Mouse (Mus musculus): ENCODE measurements at regions not wholly inside any gene's neighbourhood (a gene's known extent, or its start where the extent isn't known, plus 50 kb on each side); places are given as distances from the start of the nearest gene placed in this dataset.

GRCm38 (mm10) chr13:6060229-6060845, 199.1 kb downstream of the Klf6 start:
- ATAC-seq (ENCODE audit: insufficient number of reproducible peaks, low FRiP score, low TSS enrichment, low read depth): no peak
- no peaks in the 10 kb centered on the region for H3K36me3 ChIP-seq
- H3K27ac ChIP-seq (replicated peaks): peak overlapping the region; percentile 48; the same call in 1 of the 2 replicates

GRCm38 (mm10) chr13:6062305-6062704, 201.0 kb downstream of the Klf6 start:
- Histone ChIP-seq H3K36me3 (no peaks in the 10 kb centered on the region), H3K27ac (replicated peaks) (no peak overlapping the region), H3K9me3 (replicated peaks) (no peaks in the 10 kb centered on the region), H3K4me3 (replicated peaks) (no peak overlapping the region), H3K9ac (no peak overlapping the region), H3K27me3 (no peaks in the 10 kb centered on the region), H3K4me2 (replicated peaks) (no peak overlapping the region), H3K4me1 (peaks cover 12% of the 10 kb centered on the region)
- 78% methylated on average over 4 of the region's 4 CpGs for WGBS
- no peak for ATAC-seq (ENCODE audit: insufficient number of reproducible peaks, low FRiP score, low TSS enrichment, low read depth)

More at GRCm38 (mm10) chr13:6060229-6060845, 199.1 kb downstream of the Klf6 start:
- Histone ChIP-seq H3K4me2 (replicated peaks) (peak overlapping the region; percentile 18; the same call in 1 of the 2 replicates), H3K4me1 (peaks cover 12% of the 10 kb centered on the region), H3K9me3 (replicated peaks) (no peaks in the 10 kb centered on the region), H3K27me3 (no peaks in the 10 kb centered on the region), H3K9ac (no peak overlapping the region), H3K4me3 (replicated peaks) (no peak overlapping the region)
- WGBS: 18% methylated on average over 8 of the region's 8 CpGs

GRCm38 (mm10) chr13:6062729-6063386, 201.6 kb downstream of the Klf6 start:
- Histone ChIP-seq H3K36me3 (no peaks in the 10 kb centered on the region), H3K4me1 (peaks cover 12% of the 10 kb centered on the region), H3K27me3 (no peaks in the 10 kb centered on the region), H3K4me2 (replicated peaks) (no peak overlapping the region), H3K4me3 (replicated peaks) (no peak overlapping the region), H3K9me3 (replicated peaks) (no peaks in the 10 kb centered on the region), H3K27ac (replicated peaks) (no peak overlapping the region), H3K9ac (no peak overlapping the region)
- ATAC-seq (ENCODE audit: insufficient number of reproducible peaks, low FRiP score, low TSS enrichment, low read depth): no peak
- 74% methylated on average over 3 of the region's 3 CpGs for WGBS

GRCm38 (mm10) chr13:6076978-6077825, 215.9 kb downstream of the Klf6 start:
- H3K36me3 ChIP-seq: no peaks in the 10 kb centered on the region
- no peak overlapping the region for H3K9ac ChIP-seq
- WGBS: 66% methylated on average over 4 of the region's 4 CpGs
- no peak for ATAC-seq (ENCODE audit: insufficient number of reproducible peaks, low FRiP score, low TSS enrichment, low read depth)
- no peak overlapping the region for H3K27ac ChIP-seq (replicated peaks)
- no peaks in the 10 kb centered on the region for H3K9me3 ChIP-seq (replicated peaks)
- H3K4me1 ChIP-seq: no peaks in the 10 kb centered on the region
- no peak overlapping the region for H3K4me2 ChIP-seq (replicated peaks)
- H3K27me3 ChIP-seq: no peaks in the 10 kb centered on the region
- no peak overlapping the region for H3K4me3 ChIP-seq (replicated peaks)

- Histone ChIP-seq H3K27me3 (no peaks in the 10 kb centered on the region), H3K36me3 (no peaks in the 10 kb centered on the region), H3K27ac (replicated peaks) (no peak overlapping the region), H3K9ac (no peak overlapping the region), H3K4me2 (replicated peaks) (no peak overlapping the region), H3K4me3 (replicated peaks) (no peak overlapping the region), H3K4me1 (no peaks in the 10 kb centered on the region), H3K9me3 (replicated peaks) (no peaks in the 10 kb centered on the region)
- 66% methylated on average over 2 of the region's 2 CpGs for WGBS
- ATAC-seq (ENCODE audit: insufficient number of reproducible peaks, low FRiP score, low TSS enrichment, low read depth): no peak
Measured at GRCm38 (mm10) chr13:6085891-6086290, 224.6 kb downstream of the Klf6 start.

- H3K4me2 ChIP-seq (replicated peaks): no peak overlapping the region
- H3K9me3 ChIP-seq (replicated peaks): no peaks in the 10 kb centered on the region
- no peaks in the 10 kb centered on the region for H3K27me3 ChIP-seq
- 78% methylated on average over 7 of the region's 7 CpGs for WGBS
- no peak for ATAC-seq (ENCODE audit: insufficient number of reproducible peaks, low FRiP score, low TSS enrichment, low read depth)
- H3K27ac ChIP-seq (replicated peaks): no peak overlapping the region
- no peaks in the 10 kb centered on the region for H3K36me3 ChIP-seq
- H3K4me1 ChIP-seq: no peaks in the 10 kb centered on the region
- H3K4me3 ChIP-seq (replicated peaks): no peak overlapping the region
- H3K9ac ChIP-seq: no peak overlapping the region
Measured at GRCm38 (mm10) chr13:6109018-6109657, 247.9 kb downstream of the Klf6 start.

- Histone ChIP-seq H3K4me1 (no peaks in the 10 kb centered on the region), H3K9ac (no peak overlapping the region), H3K27ac (replicated peaks) (no peak overlapping the region), H3K27me3 (no peaks in the 10 kb centered on the region), H3K4me3 (replicated peaks) (no peak overlapping the region), H3K36me3 (no peaks in the 10 kb centered on the region), H3K9me3 (replicated peaks) (no peaks in the 10 kb centered on the region), H3K4me2 (replicated peaks) (no peak overlapping the region)
- 93% methylated on average over 1 of the region's 1 CpGs for WGBS
- no peak for ATAC-seq (ENCODE audit: insufficient number of reproducible peaks, low FRiP score, low TSS enrichment, low read depth)
Measured at GRCm38 (mm10) chr13:6119703-6120102, 258.4 kb downstream of the Klf6 start.

GRCm38 (mm10) chr13:6127311-6127710, 266.0 kb downstream of the Klf6 start:
- no peak overlapping the region for H3K4me2 ChIP-seq (replicated peaks)
- H3K4me1 ChIP-seq: no peaks in the 10 kb centered on the region
- no peaks in the 10 kb centered on the region for H3K27me3 ChIP-seq
- no peak overlapping the region for H3K9ac ChIP-seq
- H3K27ac ChIP-seq (replicated peaks): no peak overlapping the region
- no peaks in the 10 kb centered on the region for H3K36me3 ChIP-seq
- H3K9me3 ChIP-seq (replicated peaks): no peaks in the 10 kb centered on the region
- no peak overlapping the region for H3K4me3 ChIP-seq (replicated peaks)
- ATAC-seq (ENCODE audit: insufficient number of reproducible peaks, low FRiP score, low TSS enrichment, low read depth): no peak
- WGBS: 86% methylated on average over 1 of the region's 1 CpGs

- no peaks in the 10 kb centered on the region for H3K4me1 ChIP-seq
- H3K4me3 ChIP-seq (replicated peaks): no peak overlapping the region
- 60% methylated on average over 1 of the region's 1 CpGs for WGBS
- H3K9ac ChIP-seq: no peak overlapping the region
- H3K36me3 ChIP-seq: no peaks in the 10 kb centered on the region
- no peak for ATAC-seq (ENCODE audit: insufficient number of reproducible peaks, low FRiP score, low TSS enrichment, low read depth)
- H3K27ac ChIP-seq (replicated peaks): no peak overlapping the region
- H3K9me3 ChIP-seq (replicated peaks): no peaks in the 10 kb centered on the region
- no peak overlapping the region for H3K4me2 ChIP-seq (replicated peaks)
- H3K27me3 ChIP-seq: no peaks in the 10 kb centered on the region
Measured at GRCm38 (mm10) chr13:6128903-6129302, 267.6 kb downstream of the Klf6 start.

GRCm38 (mm10) chr13:6131363-6131762, 270.1 kb downstream of the Klf6 start:
- ATAC-seq (ENCODE audit: insufficient number of reproducible peaks, low FRiP score, low TSS enrichment, low read depth): no peak
- Histone ChIP-seq H3K36me3 (no peaks in the 10 kb centered on the region), H3K9me3 (replicated peaks) (no peaks in the 10 kb centered on the region), H3K4me1 (no peaks in the 10 kb centered on the region), H3K4me3 (replicated peaks) (no peak overlapping the region), H3K4me2 (replicated peaks) (no peak overlapping the region), H3K9ac (no peak overlapping the region), H3K27ac (replicated peaks) (no peak overlapping the region), H3K27me3 (no peaks in the 10 kb centered on the region)
- 83% methylated on average over 2 of the region's 2 CpGs for WGBS

GRCm38 (mm10) chr13:6137170-6137569, 275.9 kb downstream of the Klf6 start:
- H3K9me3 ChIP-seq (replicated peaks): no peaks in the 10 kb centered on the region
- no peak overlapping the region for H3K4me3 ChIP-seq (replicated peaks)
- H3K36me3 ChIP-seq: no peaks in the 10 kb centered on the region
- no peak for ATAC-seq (ENCODE audit: insufficient number of reproducible peaks, low FRiP score, low TSS enrichment, low read depth)
- no peaks in the 10 kb centered on the region for H3K27me3 ChIP-seq
- no peak overlapping the region for H3K9ac ChIP-seq
- H3K4me1 ChIP-seq: no peaks in the 10 kb centered on the region
- no peak overlapping the region for H3K27ac ChIP-seq (replicated peaks)
- H3K4me2 ChIP-seq (replicated peaks): no peak overlapping the region
- 42% methylated on average over 4 of the region's 4 CpGs for WGBS

Measured in embryonic facial prominence, embryonic 15.5 days (tissue).